Mouse (Mus musculus) forebrain, embryonic 15.5 days (tissue): Measurements from ENCODE around the gene Cpm. TPM values are rescaled to one million over a fixed set of nuclear protein-coding genes. Genes with fewer than 3 reads are reported as not detected.

Experiments used
- ATAC-seq: fragments of 200-750 bp; cut with Nextera tagmentation; replicated peaks from 2 replicates; pipeline ENCODE4 v1.8.0; 2017; ENCODE audit warnings: mild to moderate bottlenecking, moderate TSS enrichment, moderate library complexity
- H3K27ac ChIP-seq: fragments of 300-500 bp; sonication (generic); replicated peaks from 2 replicates; pipeline ENCODE4 v1.5.1; 2015; ENCODE audit warnings: mild to moderate bottlenecking, inconsistent platforms
- H3K27me3 ChIP-seq: fragments of 300-500 bp; sonication (generic); 2 replicates; pipeline ENCODE4 v1.6.1; 2015; ENCODE audit warnings: inconsistent platforms
- H3K36me3 ChIP-seq: fragments of 300-500 bp; sonication (generic); 2 replicates; pipeline ENCODE4 v1.6.1; 2015; ENCODE audit warnings: mild to moderate bottlenecking, inconsistent platforms
- H3K4me1 ChIP-seq: fragments of 300-500 bp; sonication (generic); 2 replicates; pipeline ENCODE4 v1.6.1; 2015; ENCODE audit warnings: inconsistent platforms
- H3K4me2 ChIP-seq: fragments of 300-500 bp; sonication (generic); replicated peaks from 2 replicates; pipeline ENCODE4 v1.6.1; 2015; ENCODE audit warnings: mild to moderate bottlenecking, inconsistent platforms
- H3K4me3 ChIP-seq: fragments of 300-500 bp; sonication (generic); 2 replicates; pipeline ENCODE4 v1.5.1; 2015; ENCODE audit warnings: mild to moderate bottlenecking, inconsistent platforms
- H3K9ac ChIP-seq: fragments of 300-500 bp; sonication (generic); replicated peaks from 2 replicates; pipeline ENCODE4 v1.6.1; 2015; ENCODE audit warnings: mild to moderate bottlenecking, inconsistent platforms
- H3K9me3 ChIP-seq: fragments of 300-500 bp; sonication (generic); 2 replicates; pipeline ENCODE4 v1.6.1; 2016; ENCODE audit warnings: inconsistent platforms
- WGBS: fragments of 180-500 bp; shearing (Covaris S2); methylation state at CpG from one replicate; pipeline ENCODE4 v1.1.7; 2015; ENCODE audit warnings: mixed read lengths; 5-methylcytosine and 5-hydroxymethylcytosine counted together
- polyA plus RNA-seq: library from polyadenylated mRNA; unstranded; fragments of >200 nt; fragmentation: Nextera tagmentation; extraction: Ambion mirVana; gene quantifications from 2 replicates; pipeline ENCODE4 v1.2.1, GENCODE M21; 2015

Cpm gene
- polyA plus RNA-seq, 1 experiment from 2014 or later: 4.0 TPM

DNA sequence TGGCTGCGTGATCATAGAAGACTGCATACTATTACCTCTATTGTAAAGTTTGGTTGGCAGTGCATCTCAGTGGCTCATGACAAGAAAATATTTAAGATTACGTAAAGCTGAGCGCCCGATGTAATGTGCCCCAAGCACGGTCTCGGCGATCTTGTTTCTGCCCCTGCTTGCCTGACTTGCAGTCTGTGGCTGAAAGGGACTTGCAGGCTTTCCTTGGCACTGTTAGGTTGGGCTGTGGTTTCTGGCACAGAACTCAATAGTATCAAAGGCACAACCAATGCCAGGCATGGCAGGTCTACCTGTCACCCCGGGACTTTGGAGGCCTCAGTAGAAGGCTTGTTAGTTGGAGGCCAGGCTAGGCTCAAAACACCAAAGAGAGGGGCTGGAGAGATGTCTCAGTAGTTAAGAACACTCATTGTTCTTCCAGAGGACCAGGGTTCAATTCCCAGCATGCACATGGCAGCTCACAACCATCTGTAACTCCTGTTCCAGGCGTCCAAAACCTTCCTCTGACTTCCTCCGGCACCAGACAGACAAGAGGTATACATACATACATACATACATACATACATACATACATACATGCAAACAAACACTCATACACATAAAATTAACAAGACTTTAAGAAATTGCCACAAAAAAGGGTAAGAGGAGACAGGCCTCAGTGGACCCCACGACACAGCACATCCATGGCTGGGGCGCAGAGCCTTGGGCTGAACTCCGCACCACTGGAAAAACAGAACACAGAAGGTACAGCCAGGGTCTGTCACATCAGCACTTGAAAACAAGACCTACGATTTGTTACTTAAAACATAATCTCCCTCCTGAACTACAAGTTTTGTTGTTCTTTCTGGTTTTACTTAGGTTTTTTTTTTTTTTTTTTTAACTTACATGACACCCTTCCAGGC is 29.5 kb downstream of the Cpm start:
- Histone ChIP-seq H3K4me1 (no peaks in the 10 kb centered on the region), H3K4me3 (no peak overlapping the region), H3K9me3 (no peaks in the 10 kb centered on the region), H3K27me3 (no peaks in the 10 kb centered on the region), H3K9ac (no peak overlapping the region), H3K36me3 (no peaks in the 10 kb centered on the region), H3K4me2 (no peak overlapping the region), H3K27ac (no peak overlapping the region)
- 97% methylated on average over 14 of the region's 14 CpGs for WGBS
- ATAC-seq: no peak

DNA sequence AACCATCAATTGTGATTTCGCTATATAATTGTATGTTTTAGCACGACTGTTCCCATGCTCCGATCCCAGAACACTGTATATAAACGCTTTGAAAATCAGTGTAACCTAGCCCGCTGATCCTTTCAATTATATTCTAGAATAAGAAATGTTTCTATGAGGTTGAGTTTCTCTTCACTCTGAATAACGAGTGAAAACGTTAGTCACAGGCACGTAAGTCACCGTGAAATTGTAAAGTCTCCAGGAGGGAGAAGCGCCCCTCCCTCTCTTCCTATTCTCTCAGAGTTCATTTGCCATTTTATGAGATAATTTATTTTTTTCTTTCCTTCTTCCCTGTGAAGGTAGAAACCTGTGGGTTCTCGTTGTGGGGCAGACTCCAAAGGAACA is 30.1 kb downstream of the Cpm start:
- Histone ChIP-seq H3K27me3 (no peaks in the 10 kb centered on the region), H3K4me1 (no peaks in the 10 kb centered on the region), H3K4me3 (no peak overlapping the region), H3K4me2 (no peak overlapping the region), H3K9me3 (no peaks in the 10 kb centered on the region), H3K27ac (no peak overlapping the region), H3K36me3 (no peaks in the 10 kb centered on the region), H3K9ac (no peak overlapping the region)
- WGBS: 73% methylated on average over 11 of the region's 11 CpGs
- no peak for ATAC-seq

DNA sequence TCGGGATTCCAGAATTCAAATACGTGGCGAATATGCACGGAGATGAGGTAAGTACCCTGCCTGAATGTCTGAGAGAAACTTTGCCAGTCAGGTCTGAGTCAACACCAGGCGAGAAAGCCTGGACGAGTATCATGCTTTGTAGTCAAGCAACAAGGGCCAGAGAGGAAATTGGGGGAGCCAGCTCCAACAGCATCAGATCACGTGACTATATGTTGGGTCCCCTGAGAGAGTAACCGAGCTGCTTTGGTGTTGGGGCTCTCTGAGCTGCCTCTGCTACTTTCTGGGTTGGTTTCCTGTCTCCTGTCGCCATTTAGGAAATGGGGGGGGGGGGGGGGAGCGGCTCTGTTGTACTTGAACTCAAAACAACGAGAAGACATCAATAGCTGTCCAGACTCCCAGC is 30.5 kb downstream of the Cpm start:
- 73% methylated on average over 11 of the region's 11 CpGs for WGBS
- Histone ChIP-seq H3K9me3 (no peaks in the 10 kb centered on the region), H3K9ac (no peak overlapping the region), H3K4me1 (no peaks in the 10 kb centered on the region), H3K4me2 (no peak overlapping the region), H3K36me3 (no peaks in the 10 kb centered on the region), H3K4me3 (no peak overlapping the region), H3K27ac (no peak overlapping the region), H3K27me3 (no peaks in the 10 kb centered on the region)
- ATAC-seq: no peak

DNA sequence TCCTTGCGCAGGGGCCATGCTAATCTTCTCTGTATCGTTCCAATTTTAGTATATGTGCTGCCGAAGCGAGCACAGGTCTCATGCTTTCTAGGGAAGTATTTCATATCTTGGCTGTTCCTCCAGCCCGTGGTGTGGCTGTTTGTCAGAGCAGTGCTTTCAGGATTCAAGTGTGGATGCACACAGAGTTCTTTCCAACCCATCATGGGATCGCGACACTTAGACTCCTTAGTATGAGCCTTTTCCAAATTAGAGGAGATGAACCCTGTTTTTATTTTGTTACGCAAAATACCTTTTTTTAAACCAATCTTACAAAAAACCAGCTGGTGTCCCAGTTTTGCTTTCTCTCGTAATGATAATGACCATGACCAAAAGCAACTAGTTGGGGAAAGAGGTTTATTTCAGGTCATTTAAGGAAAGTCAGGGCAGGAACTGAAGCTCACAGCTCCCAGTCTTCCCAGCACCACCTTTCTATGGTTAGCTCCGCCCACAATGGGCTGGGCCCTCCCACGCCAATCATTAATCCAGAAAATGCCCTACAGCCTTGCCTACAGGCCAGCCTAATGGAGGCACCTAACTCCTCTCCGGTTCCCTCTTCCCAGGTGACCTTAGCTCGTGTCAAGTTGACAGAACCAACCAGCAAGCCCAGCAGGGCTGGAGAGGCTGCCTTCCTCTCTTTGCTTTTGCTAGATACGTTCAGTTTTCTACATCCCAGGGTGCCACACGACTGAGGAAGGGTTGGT is 33.2 kb downstream of the Cpm start:
- WGBS: 81% methylated on average over 15 of the region's 15 CpGs
- Histone ChIP-seq H3K27ac (no peak overlapping the region), H3K27me3 (no peaks in the 10 kb centered on the region), H3K9ac (no peak overlapping the region), H3K9me3 (no peaks in the 10 kb centered on the region), H3K4me3 (no peak overlapping the region), H3K36me3 (no peaks in the 10 kb centered on the region), H3K4me2 (no peak overlapping the region), H3K4me1 (no peaks in the 10 kb centered on the region)
- no peak for ATAC-seq

DNA sequence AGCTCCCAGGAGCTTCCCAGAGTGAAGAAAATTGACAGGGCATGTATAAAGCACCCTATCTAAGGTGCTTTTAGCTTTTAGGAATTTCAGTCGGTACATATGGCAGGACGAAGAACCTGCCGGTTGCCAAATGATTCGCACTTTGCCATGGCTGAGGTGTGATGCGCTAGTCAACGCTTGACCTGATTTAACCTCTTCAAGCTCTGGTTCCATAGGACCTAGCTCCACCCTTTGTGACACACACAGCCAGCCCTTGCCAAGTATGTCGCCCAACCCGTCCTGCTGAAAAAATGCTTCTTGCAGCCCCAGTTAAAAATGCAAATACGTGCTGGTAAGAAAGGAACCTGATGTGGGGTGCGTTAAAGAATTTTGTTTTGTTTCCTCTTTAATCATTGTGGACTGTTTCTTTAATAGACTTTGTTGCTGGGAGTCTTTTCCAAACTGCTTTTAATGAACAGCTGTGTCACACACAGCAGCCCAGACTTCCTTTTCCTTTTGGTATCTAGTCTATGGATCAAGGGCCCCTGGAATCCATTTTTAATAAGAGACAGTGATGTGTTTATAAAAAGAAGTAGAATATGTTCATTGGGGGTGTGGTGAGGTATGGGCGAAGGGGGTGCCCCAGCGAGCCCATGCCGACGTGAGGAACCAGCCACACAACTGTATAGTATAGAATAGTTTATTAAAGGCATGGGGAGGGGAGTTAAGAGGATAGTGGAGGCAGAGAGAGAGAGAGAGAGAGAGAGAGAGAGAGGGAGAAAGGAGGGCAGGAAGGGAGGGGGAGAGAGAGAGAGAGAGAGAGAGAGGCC is 34.0 kb downstream of the Cpm start:
- no peak overlapping the region for H3K27ac ChIP-seq
- no peaks in the 10 kb centered on the region for H3K9me3 ChIP-seq
- H3K36me3 ChIP-seq: no peaks in the 10 kb centered on the region
- 76% methylated on average over 14 of the region's 14 CpGs for WGBS
- H3K4me3 ChIP-seq: no peak overlapping the region
- H3K27me3 ChIP-seq: no peaks in the 10 kb centered on the region
- H3K4me2 ChIP-seq: no peak overlapping the region
- H3K4me1 ChIP-seq: no peaks in the 10 kb centered on the region
- H3K9ac ChIP-seq: no peak overlapping the region
- ATAC-seq: no peak

DNA sequence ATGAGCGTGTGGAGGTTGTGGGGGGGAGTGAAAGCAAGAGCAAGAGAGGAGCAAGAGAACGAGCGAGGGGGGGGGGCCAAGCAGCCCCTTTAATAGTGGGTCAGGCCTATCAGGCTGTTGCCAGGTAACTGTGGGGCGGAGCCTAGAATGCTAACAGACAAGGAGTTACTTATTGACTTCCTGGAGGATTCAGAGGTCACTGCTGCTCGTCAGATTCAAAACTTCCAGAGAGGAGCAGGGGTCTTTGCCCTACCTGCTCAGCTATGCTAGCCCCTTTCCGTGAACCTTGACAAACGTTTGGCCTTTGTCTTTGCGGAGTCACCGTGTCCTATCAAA is 34.5 kb downstream of the Cpm start:
- Histone ChIP-seq H3K4me2 (no peak overlapping the region), H3K9me3 (no peaks in the 10 kb centered on the region), H3K4me3 (no peak overlapping the region), H3K36me3 (no peaks in the 10 kb centered on the region), H3K27me3 (no peaks in the 10 kb centered on the region), H3K9ac (no peak overlapping the region), H3K27ac (no peak overlapping the region), H3K4me1 (no peaks in the 10 kb centered on the region)
- 27% methylated on average over 8 of the region's 9 CpGs for WGBS
- ATAC-seq: no peak

DNA sequence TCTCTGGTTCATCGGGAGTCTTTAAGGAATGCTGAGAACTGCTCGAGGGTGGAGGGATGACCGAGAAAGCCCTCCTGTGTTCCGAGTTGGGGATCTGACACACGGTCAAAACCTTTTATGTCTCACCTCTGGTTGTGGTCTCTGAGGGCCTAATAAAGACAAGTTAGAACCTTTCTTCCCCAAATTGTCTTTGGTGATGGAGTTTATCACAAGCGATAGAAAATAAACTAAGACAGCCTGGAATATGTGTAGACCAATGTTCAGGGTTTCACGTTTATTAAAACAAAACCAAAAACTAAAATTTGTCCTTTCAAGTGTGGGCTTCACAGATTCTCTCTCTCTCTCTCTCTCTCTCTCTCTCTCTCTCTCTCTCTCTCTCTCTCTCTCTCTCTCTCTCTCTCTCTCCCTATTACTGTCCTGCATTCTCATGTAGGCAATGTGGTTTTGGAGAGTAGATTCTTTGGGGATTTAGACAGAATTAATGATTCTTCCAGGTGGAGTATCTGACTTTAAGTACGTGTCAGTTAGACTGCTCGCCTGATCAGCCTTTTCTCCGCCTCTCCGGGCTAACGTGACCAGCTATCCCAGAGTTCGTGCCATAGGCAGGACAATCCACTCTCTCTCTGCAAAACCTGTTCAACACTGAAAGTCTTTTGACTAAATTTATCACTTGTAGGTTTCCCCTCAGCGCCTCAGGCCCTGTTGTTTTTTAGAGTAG is 35.1 kb downstream of the Cpm start:
- Histone ChIP-seq H3K4me3 (no peak overlapping the region), H3K36me3 (no peaks in the 10 kb centered on the region), H3K4me1 (no peaks in the 10 kb centered on the region), H3K27me3 (no peaks in the 10 kb centered on the region), H3K4me2 (no peak overlapping the region), H3K9me3 (no peaks in the 10 kb centered on the region), H3K9ac (no peak overlapping the region), H3K27ac (no peak overlapping the region)
- 63% methylated on average over 14 of the region's 14 CpGs for WGBS
- no peak for ATAC-seq

DNA sequence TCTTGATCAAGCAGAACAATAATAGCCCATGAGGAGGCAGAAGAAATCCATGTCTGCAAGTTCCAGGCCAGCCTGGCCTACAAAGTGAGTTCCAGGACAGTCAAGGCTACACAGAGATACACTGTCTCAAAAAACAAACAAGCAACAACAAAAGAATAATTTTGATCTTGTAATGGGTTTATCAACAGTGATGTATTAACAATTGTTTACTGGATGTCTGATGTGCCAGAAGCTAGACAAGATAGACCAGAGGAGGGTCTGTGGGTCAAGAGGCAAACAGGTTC is 35.6 kb downstream of the Cpm start:
- no peak overlapping the region for H3K4me2 ChIP-seq
- H3K9ac ChIP-seq: no peak overlapping the region
- ATAC-seq: no peak
- no peaks in the 10 kb centered on the region for H3K27me3 ChIP-seq
- H3K4me3 ChIP-seq: no peak overlapping the region
- no peaks in the 10 kb centered on the region for H3K36me3 ChIP-seq
- no peak overlapping the region for H3K27ac ChIP-seq
- no peaks in the 10 kb centered on the region for H3K9me3 ChIP-seq
- H3K4me1 ChIP-seq: no peaks in the 10 kb centered on the region

DNA sequence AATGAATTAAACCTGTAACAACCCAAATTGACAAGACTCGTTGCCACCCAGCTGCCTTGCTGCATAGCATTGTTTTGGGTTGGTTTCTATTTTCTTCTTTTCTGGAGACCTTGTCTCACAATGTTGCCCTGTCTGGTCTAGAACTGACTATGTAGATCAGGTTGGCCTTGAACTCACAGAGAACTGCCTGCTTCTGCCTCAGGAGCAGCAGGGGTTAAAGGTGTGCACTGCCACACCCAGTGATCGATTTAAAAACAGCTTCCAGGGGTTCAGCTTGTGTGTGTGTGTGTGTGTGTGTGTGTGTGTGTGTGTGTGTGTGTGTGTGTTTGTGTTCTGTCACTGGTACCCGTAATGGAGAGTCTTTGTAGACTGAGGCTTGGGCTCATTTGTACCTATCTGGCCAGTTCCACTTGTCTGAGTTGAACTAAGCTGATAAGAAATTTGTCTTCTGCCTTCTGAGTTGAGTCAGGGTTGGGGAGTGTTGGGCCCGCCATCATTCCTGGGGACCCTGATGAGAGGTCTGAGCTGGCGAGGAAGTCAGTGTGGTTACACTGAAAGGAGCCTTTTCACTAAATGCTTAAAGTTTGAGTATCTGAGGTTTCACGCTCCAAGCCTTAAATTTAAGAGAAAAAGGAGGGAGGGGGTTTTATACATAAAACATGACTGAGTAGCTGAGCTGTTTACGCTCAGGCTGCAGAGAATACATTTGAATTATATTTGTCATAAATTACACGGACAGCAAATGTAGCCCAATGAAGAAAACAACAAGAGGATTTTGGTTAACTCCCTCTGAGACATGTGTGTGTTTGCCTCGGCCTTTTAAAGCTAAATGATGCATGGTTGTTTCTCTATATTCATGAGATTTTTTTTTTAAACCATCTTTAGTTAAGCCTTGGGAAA is 36.3 kb downstream of the Cpm start:
- Histone ChIP-seq H3K9ac (no peak overlapping the region), H3K4me2 (no peak overlapping the region), H3K4me1 (no peaks in the 10 kb centered on the region), H3K36me3 (no peaks in the 10 kb centered on the region), H3K4me3 (no peak overlapping the region), H3K9me3 (no peaks in the 10 kb centered on the region), H3K27ac (no peak overlapping the region), H3K27me3 (no peaks in the 10 kb centered on the region)
- no peak for ATAC-seq
- WGBS: 71% methylated on average over 9 of the region's 9 CpGs

DNA sequence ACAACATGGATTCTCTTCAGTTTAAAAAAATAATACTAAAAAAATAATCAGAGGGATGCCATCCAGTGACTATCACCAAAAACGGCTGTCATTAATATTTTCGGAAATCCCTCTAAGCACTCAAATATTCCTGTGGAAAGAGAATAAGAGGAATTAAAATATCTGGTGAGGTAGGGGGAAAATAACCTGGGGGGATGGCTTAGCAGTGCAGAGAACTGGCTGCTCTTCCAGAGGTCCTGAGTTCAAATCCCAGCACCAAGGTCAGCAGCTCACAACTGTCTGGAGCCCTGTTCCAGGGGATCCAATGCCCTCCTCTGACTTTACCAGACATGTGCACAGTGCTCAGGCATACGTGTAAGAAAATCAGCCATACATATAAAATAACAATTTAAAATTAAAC is 37.1 kb downstream of the Cpm start:
- H3K9ac ChIP-seq: no peak overlapping the region
- H3K4me3 ChIP-seq: no peak overlapping the region
- no peaks in the 10 kb centered on the region for H3K4me1 ChIP-seq
- no peaks in the 10 kb centered on the region for H3K36me3 ChIP-seq
- no peak overlapping the region for H3K4me2 ChIP-seq
- H3K9me3 ChIP-seq: no peaks in the 10 kb centered on the region
- H3K27me3 ChIP-seq: no peaks in the 10 kb centered on the region
- H3K27ac ChIP-seq: no peak overlapping the region
- WGBS: 95% methylated on average over 3 of the region's 3 CpGs
- ATAC-seq: no peak

DNA sequence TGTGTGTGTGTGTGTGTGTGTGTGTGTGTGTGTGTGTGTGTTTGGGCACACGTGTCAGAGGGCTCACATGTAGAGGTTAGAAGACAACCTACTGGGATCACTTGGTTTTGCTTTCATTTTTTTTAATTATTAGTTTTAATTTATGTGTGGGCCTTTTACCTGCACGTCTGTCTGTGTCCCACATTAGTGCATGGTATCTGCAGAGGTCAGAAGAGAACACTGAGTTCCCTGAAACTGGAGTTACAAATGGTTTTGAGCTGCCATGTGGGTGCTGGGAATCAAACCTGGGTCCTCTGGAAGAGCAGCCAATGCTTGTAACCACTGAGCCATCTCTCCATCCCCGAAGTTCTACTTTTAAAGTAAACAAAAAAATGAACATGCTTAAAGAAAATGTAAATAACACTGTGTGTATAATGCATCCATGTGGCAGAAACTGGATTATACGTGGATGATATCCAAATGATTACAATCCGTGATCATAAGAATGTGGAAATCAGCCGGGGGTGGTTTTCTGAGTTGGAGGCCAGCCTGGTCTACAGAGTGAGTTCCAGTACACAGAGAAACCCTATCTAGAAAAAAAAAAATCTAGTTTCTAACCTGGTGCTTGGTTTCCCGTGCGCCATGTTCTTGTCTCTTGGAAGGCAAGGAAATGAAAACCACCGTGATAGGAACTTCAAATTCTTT is 37.8 kb downstream of the Cpm start:
- Histone ChIP-seq H3K36me3 (no peaks in the 10 kb centered on the region), H3K9me3 (no peaks in the 10 kb centered on the region), H3K4me3 (no peak overlapping the region), H3K27me3 (no peaks in the 10 kb centered on the region), H3K4me1 (no peaks in the 10 kb centered on the region), H3K9ac (no peak overlapping the region), H3K27ac (no peak overlapping the region), H3K4me2 (no peak overlapping the region)
- 88% methylated on average over 9 of the region's 9 CpGs for whole genome bisulfite sequencing
- no peak for ATAC-seq
